Mouse (Mus musculus) macrophage (primary cell): ENCODE results near the gene Mrpl51. TPM values are rescaled to one million over a fixed set of nuclear protein-coding genes. Genes with fewer than 3 reads are reported as not detected.

Experiments
- H3K27ac ChIP-seq: fragments of 350-480 bp; formaldehyde crosslinking; 2 replicates; pipeline ENCODE4 v1.9.0; 2021
- H3K36me3 ChIP-seq: fragments of 350-480 bp; formaldehyde crosslinking; 2 replicates; pipeline ENCODE4 v1.9.0; 2021; ENCODE audit errors: inconsistent target
- H3K4me3 ChIP-seq: fragments of 350-480 bp; formaldehyde crosslinking; 2 replicates; pipeline ENCODE4 v1.9.0; 2021; ENCODE audit errors: inconsistent target
- H3K79me2 ChIP-seq: fragments of 350-480 bp; formaldehyde crosslinking; 2 replicates; pipeline ENCODE4 v1.9.0; 2021; ENCODE audit errors: inconsistent target
- WGBS: methylation state at CpG from one replicate; pipeline ENCODE4 v1.1.7; 2026; ENCODE audit warnings: inconsistent platforms; ENCODE audit not compliant: missing documents; 5-methylcytosine and 5-hydroxymethylcytosine counted together
- polyA plus RNA-seq: library from polyadenylated mRNA; stranded (reverse); fragments of 250-400 nt; gene quantifications from 3 replicates; pipeline ENCODE4 v1.2.4, GENCODE M21; 2018; ENCODE audit warnings: inconsistent platforms

Gene Mrpl51
- polyA plus RNA-seq, 1 experiment from 2014 or later, result 40.8 TPM

DNA sequence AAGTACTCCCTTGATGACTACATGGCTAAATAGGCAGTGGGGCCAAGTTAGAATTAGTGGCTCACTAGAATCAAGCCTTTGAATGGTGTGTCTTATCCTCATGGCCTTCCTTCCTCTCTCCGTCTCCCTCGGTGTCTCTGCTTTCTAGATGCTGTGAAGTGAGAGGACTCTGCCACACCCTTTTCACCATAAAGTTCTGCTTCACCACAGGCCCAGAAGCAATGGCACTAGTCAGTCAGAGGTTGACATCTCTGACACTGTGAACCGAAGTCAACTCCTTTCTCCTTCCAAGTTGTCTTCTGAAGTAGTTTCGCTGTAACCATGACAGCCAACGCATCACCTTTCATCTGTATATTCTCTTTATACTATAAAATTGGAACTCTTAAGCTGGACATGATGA, 47.9 kb downstream of the Mrpl51 start:
- 90% methylated on average over 5 of the region's 5 CpGs for WGBS
- H3K36me3 ChIP-seq, result no peaks in the 10 kb centered on the region
- H3K4me3 ChIP-seq, result no peak overlapping the region
- H3K27ac ChIP-seq, result no peak overlapping the region
- no peaks in the 10 kb centered on the region for H3K79me2 ChIP-seq

DNA sequence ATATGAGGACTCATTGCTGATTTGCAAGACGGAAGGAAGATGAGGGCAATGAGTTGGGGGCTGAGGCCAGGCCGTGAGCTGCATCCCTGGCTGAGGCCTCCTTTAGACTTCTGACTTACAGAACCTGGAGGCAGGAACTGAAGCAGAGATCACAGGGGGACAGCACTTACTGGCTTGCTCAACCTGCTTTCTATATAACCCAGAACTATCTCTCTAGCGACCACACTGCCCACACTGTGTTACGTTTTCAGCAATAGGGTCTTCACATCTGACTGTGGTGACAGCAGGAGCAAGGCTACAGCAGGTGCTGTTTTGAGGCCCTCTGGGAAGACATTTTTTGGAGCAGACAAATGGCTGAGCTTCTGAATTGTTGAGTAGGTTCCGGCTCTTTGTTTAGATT, 49.0 kb downstream of the Mrpl51 start:
- Histone ChIP-seq H3K27ac (no peak overlapping the region), H3K4me3 (no peak overlapping the region), H3K36me3 (no peaks in the 10 kb centered on the region), H3K79me2 (no peaks in the 10 kb centered on the region)
- WGBS, result 80% methylated on average over 5 of the region's 5 CpGs

DNA sequence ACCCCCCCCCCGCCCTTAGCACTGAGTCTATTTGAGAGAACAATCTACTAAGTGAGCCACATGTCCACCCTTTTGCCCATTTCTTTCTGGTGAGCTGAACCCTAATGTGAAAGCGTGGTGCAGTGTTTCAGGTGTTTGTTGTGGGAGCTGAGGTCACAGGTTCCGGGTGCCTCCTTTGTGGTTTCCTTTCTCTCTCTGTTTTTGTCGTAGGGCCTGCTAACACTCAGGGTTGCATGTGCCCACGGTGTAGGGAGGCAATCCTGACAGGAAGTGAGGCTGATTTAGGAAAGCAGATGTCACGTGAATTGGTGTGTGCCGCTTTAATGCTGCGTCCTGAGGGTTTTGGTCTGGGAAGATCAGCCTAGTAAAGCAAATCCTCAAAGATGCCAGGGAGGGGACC, 50.0 kb downstream of the Mrpl51 start:
- no peaks in the 10 kb centered on the region for H3K36me3 ChIP-seq
- no peaks in the 10 kb centered on the region for H3K79me2 ChIP-seq

DNA sequence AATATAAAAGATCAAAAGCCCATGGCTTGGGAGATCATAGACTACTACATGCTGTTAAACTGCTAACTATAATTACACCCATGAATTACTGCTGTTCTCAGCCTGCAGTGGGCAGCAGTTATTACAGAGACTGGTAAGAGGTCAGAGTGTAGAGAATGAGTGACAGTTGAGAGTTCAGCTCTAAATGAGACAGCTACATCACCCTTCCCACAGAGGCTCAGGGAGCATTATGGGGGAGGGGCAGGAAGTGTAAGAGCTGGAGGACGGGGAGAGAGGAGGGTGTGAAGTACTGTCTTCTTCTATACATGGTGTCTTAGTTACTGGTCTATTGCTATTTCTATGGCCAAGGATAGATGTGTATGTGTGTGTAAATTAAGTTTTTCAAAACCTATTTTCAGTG, 53.0 kb downstream of the Mrpl51 start:
- H3K27ac ChIP-seq, result no peak overlapping the region
- WGBS, result 20% methylated on average over 1 of the region's 1 CpGs
- H3K4me3 ChIP-seq, result no peak overlapping the region
- H3K36me3 ChIP-seq, result no peaks in the 10 kb centered on the region
- H3K79me2 ChIP-seq, result no peaks in the 10 kb centered on the region

More for the DNA sequence above, 50.0 kb downstream of the Mrpl51 start:
- no peak overlapping the region for H3K27ac ChIP-seq
- WGBS, result 38% methylated on average over 8 of the region's 8 CpGs
- H3K4me3 ChIP-seq, result no peak overlapping the region

Other genes with a start within 250 kb of the Mrpl51 start
- 42.8 to 68.7 TPM (median 51.4 TPM) in 3 replicates for gene Cops7a, start 226.3 kb upstream of the Mrpl51 start, polyA plus RNA-seq
- 10.8 to 32.4 TPM (median 17.5 TPM) in 3 replicates for gene Pianp, start 195.1 kb upstream of the Mrpl51 start, polyA plus RNA-seq
- gene Zfp384, start 182.7 kb upstream of the Mrpl51 start, polyA plus RNA-seq, result 35.4 to 57.8 TPM (median 41.9 TPM) in 3 replicates
- 40.7 to 67.3 TPM (median 57.5 TPM) in 3 replicates for gene Ing4, start 152.0 kb upstream of the Mrpl51 start, polyA plus RNA-seq
- 1.4 to 5.9 TPM (median 3.2 TPM) in 3 replicates for gene Acrbp, start 142.1 kb upstream of the Mrpl51 start, polyA plus RNA-seq
- 10.0 to 28.0 TPM (median 23.5 TPM) in 3 replicates for gene Lpar5, start 123.9 kb upstream of the Mrpl51 start, polyA plus RNA-seq
- 102 to 280 TPM (median 126 TPM) in 3 replicates for gene Chd4, start 95.8 kb upstream of the Mrpl51 start, polyA plus RNA-seq
- 15.3 to 47.0 TPM (median 23.8 TPM) in 3 replicates for gene Nop2, start 59.9 kb upstream of the Mrpl51 start, polyA plus RNA-seq
- gene Iffo1, start 46.6 kb upstream of the Mrpl51 start, polyA plus RNA-seq, result 14.3 to 29.7 TPM (median 18.2 TPM) in 3 replicates
- gene Gapdh, start 25.3 kb upstream of the Mrpl51 start, polyA plus RNA-seq, result 1,249 to 2,484 TPM (median 2,323 TPM) in 3 replicates
- gene Ncapd2, start 100 bp upstream of the Mrpl51 start, polyA plus RNA-seq, result 6.0 to 12.7 TPM (median 10.3 TPM) in 3 replicates
- gene Vamp1, start 23.8 kb downstream of the Mrpl51 start, polyA plus RNA-seq, result 4.9 to 8.4 TPM (median 6.3 TPM) in 3 replicates
- gene Tapbpl, start 40.1 kb downstream of the Mrpl51 start, polyA plus RNA-seq, result 11.1 to 31.4 TPM (median 11.5 TPM) in 3 replicates
- not detected in 3 replicates for gene Cd27, start 45.2 kb downstream of the Mrpl51 start, polyA plus RNA-seq
- gene Tuba3a, start 94.2 kb downstream of the Mrpl51 start, polyA plus RNA-seq, result not detected in 3 replicates
- gene Ltbr, start 122.1 kb downstream of the Mrpl51 start, polyA plus RNA-seq, result 54.9 to 70.4 TPM (median 60.9 TPM) in 3 replicates
- 0.93 to 1.8 TPM (median 1.3 TPM) in 3 replicates for gene Scnn1a, start 128.9 kb downstream of the Mrpl51 start, polyA plus RNA-seq
- 140 to 157 TPM (median 155 TPM) in 3 replicates for gene Tnfrsf1a, start 157.6 kb downstream of the Mrpl51 start, polyA plus RNA-seq
- not detected in 3 replicates for gene Plekhg6, start 189.0 kb downstream of the Mrpl51 start, polyA plus RNA-seq